Mouse (Mus musculus): ENCODE data around the gene Zfp488. TPM values are rescaled to one million over a fixed set of nuclear protein-coding genes. Genes with fewer than 3 reads are reported as not detected.

Zfp488 gene
- polyA plus RNA-seq (2017; shearing (Covaris generic)), result 0.07 TPM

GRCm38 (mm10) chr14:33978604-33979059, at the start of gene Zfp488:
TSS of gene Zfp488 (minus strand) at chr14:33978764.

GRCm38 (mm10) chr14:34016381-34016780, 37.8 kb upstream of the Zfp488 start, which contains the start of gene Gm5460:
TSS of gene Gm5460 (plus strand) at chr14:34016758.

DNA sequence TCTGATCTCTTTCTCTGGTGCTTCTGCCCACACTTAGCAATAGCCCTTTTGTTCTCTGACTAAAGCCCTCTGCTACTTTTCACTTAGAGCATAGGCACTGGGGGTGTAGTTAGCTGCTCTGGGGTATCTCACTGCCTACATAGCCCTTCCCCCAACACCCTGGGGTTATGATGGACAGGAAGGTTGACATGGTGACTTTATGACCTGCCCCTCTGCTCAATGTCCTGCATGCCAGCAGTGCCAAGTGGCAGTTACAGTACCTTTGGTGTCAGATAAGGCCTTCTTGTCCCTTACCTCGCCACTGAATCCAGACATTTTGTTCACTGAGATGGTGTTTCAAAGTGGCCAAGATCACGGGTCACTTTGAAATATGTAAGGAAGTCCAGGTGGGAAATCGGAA, 36.5 kb upstream of the Zfp488 start, which contains the start of gene Gm30083:
Gene Gm30083 (minus strand): TSS at position 120 of the 400 bp plus-strand sequence.

DNA sequence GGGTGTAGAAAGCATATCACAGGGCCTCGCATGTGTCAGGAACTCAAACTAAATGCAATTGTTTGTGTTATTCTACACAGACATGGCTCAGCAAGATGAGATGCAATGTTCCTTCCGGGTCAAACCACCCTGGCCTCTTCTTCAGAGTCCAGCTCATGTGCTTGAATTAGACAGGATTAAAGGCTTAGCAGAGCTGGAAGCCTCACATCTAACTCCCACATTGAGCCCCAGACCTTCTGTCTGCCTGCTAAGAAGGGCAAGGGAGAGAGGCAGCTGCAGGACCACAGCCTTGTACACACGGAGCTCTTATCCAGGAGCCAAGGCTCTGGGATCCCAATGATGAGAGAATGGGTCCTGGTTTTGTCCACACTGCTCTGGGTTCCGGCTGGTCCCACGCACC, 24.8 kb downstream of the Zfp488 start, which contains the start of gene Rbp3:
Gene Rbp3 (plus strand): TSS at position 243 of the 400 bp plus-strand sequence.

DNA sequence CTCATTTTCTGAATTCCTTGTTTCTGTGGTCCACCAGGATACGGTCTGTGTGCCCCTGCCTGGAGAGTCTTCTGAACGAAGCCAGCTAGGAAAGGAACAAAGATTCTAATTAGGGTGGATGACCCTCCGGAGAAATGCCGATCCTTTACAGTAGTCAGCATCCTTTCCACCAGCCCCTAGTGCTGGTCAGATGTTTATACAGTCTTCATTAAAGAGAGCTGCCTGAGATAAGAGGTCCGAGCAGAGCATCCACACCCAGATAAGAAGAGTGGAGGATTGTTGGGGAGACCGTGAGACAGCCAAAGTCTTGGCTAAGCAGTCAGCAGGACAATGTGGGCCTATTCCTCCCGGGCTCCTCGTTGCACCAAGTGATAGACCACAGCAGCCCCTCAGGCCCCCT, 37.8 kb downstream of the Zfp488 start, which contains the start of gene Gdf2:
Gene Gdf2 (plus strand): TSS at position 301 of the 400 bp plus-strand sequence.

DNA sequence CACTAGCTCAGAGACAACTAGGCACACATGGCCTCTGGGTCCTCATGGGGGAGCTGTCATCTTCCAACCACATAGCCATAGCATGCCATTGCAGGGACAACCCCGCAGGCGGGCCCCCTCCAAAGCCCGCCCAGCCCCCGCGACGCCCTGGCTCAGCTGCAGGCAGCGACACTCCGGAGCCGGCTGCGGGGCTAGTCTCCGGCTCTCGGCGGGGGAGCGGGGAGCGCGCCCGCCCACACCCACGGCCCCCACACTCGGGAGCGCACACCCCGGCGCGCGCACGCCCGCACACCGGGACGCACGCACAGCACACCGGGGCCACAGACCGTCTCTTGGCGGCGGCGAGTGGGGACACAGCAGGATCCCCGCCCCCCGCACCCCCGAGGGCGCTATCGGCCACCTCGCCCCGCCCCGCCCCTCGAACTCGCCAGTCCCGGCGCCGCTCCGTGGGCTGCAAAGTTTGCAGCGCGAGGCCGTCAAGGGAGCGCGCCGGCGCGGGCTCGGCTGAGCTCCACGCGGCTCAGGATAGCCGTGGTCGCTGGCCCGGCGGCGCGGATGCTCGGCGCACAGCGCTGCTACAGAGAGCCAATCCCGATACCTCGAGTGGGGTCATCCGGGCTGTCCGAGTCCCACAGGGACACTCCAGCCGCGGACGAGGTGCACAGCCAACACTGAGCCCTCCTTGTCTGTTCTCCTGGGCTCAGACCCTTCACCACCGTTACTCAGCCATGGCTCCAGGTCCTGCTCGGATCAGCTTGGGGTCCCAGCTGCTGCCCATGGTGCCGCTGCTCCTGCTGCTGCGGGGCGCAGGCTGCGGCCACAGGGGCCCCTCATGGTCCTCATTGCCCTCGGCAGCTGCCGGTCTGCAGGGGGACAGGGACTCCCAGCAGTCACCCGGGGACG, 55.1 kb downstream of the Zfp488 start, which contains the start of gene Gdf10:
Gene Gdf10 (plus strand): TSS at position 420 of the 903 bp plus-strand sequence.

Other genes with a start within 250 kb of the Zfp488 start
- gene Gdf10, start 55.2 kb downstream of the Zfp488 start, polyA plus RNA-seq (2017; shearing (Covaris generic)), result not detected
- gene Gdf2, start 37.7 kb downstream of the Zfp488 start, polyA plus RNA-seq (2017; shearing (Covaris generic)), result not detected
- not detected for gene Rbp3, start 24.8 kb downstream of the Zfp488 start, polyA plus RNA-seq (2017; shearing (Covaris generic))
- not detected for gene Gm30083, start 36.4 kb upstream of the Zfp488 start, polyA plus RNA-seq (2017; shearing (Covaris generic))
- not detected for gene Gm5460, start 38.0 kb upstream of the Zfp488 start, polyA plus RNA-seq (2017; shearing (Covaris generic))
- gene Antxrl, start 73.9 kb upstream of the Zfp488 start, polyA plus RNA-seq (2017; shearing (Covaris generic)), result not detected
- not detected for gene Anxa8, start 107.2 kb upstream of the Zfp488 start, polyA plus RNA-seq (2017; shearing (Covaris generic))
- gene A630023A22Rik, start 124.0 kb upstream of the Zfp488 start, polyA plus RNA-seq (2017; shearing (Covaris generic)), result not detected
- gene Npy4r, start 173.7 kb upstream of the Zfp488 start, polyA plus RNA-seq (2017; shearing (Covaris generic)), result not detected
- gene Gprin2, start 222.9 kb upstream of the Zfp488 start, polyA plus RNA-seq (2017; shearing (Covaris generic)), result not detected
- gene Syt15, start 240.8 kb upstream of the Zfp488 start, polyA plus RNA-seq (2017; shearing (Covaris generic)), result not detected